Comparison of ENCODE assay signal across 8 mouse cellular contexts in the genomic region with DNA sequence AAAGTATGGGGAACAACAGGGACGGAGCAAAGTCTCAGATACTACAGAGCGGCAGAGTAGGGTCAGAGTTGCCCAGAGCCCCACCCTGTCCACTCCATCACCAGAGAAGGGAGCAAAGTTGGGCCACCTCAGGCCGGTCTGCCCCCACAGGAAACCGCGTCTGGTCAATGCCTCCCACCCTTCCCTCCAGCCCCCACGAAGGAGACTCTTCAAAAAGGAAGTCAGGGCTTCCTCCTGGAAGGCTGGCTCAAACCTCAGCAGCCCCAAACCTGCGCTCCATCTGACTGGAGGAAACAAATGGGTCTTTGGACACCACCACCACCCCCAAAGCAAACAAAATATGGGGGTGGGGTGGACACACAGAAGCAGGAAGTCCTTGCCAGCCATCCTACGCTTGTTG. TPM values are rescaled to one million over a fixed set of nuclear protein-coding genes. Genes with fewer than 3 reads are reported as not detected.
DNase-seq lines count a peak whose midpoint lies in the region; ATAC-seq lines count a peak whose summit lies in the region.

No protein-coding gene starts in this region.

- peaks cover 35% of the 10 kb centered on the region for H3K4me1 ChIP-seq in kidney, embryonic 14.5 days (ENCODE audit: control insufficient read depth, insufficient read depth, low read length)
- H3K4me1 ChIP-seq in midbrain, embryonic 11.5 days (ENCODE audit: control insufficient read depth, insufficient read depth, low read length), result peaks cover 22% of the 10 kb centered on the region

- H3K36me3 ChIP-seq in kidney, embryonic 14.5 days (ENCODE audit: control insufficient read depth, insufficient read depth, low read length), result no peaks in the 10 kb centered on the region
- H3K36me3 ChIP-seq in midbrain, embryonic 11.5 days (ENCODE audit: control insufficient read depth, insufficient read depth, low read length), result no peaks in the 10 kb centered on the region

- H3K9me3 ChIP-seq in kidney, embryonic 14.5 days (ENCODE audit: control insufficient read depth, low read length), result no peaks in the 10 kb centered on the region
- no peaks in the 10 kb centered on the region for H3K9me3 ChIP-seq in midbrain, embryonic 11.5 days (ENCODE audit: control insufficient read depth, low read length)

- H3K27me3 ChIP-seq in kidney, embryonic 14.5 days (ENCODE audit: control insufficient read depth, insufficient read depth, low read length), result no peaks in the 10 kb centered on the region
- H3K27me3 ChIP-seq in midbrain, embryonic 11.5 days (ENCODE audit: control insufficient read depth, insufficient read depth, low read length), result peaks cover 5% of the 10 kb centered on the region; the same call in 1 of the 2 replicates

- peak overlapping the region; percentile 63; the same call in 1 of the 2 replicates for H3K27ac ChIP-seq in kidney, embryonic 14.5 days (ENCODE audit: low read depth, low read length)
- H3K27ac ChIP-seq in midbrain, embryonic 11.5 days (ENCODE audit: low read depth, low read length), result no peak overlapping the region

- peak overlapping the region; percentile 65; the same call in 1 of the 2 replicates for H3K9ac ChIP-seq in kidney, embryonic 14.5 days (ENCODE audit: low read depth, low read length)
- no peak overlapping the region for H3K9ac ChIP-seq in midbrain, embryonic 11.5 days (ENCODE audit: low read length)

- peak overlapping the region; percentile 47 for H3K4me3 ChIP-seq in kidney, embryonic 14.5 days (ENCODE audit: low read length)
- peak overlapping the region; percentile 53 for H3K4me3 ChIP-seq in midbrain, embryonic 11.5 days (ENCODE audit: low read depth, low read length)

- peak overlapping the region; percentile 83 for H3K4me2 ChIP-seq in kidney, embryonic 14.5 days (replicated peaks; ENCODE audit: low read depth, low read length)
- H3K4me2 ChIP-seq in midbrain, embryonic 11.5 days, result peak overlapping the region; percentile 90

- DNase-seq in kidney, adult 9 months, result no peak
- peak; percentile 44 to 62 for DNase-seq in heart, adult 9 months (ENCODE audit: low spot score in 2 of 2)
- DNase-seq in kidney, postnatal 25 days, result peak; percentile 26 to 62
- DNase-seq in midbrain, embryonic 11.5 days (ENCODE audit: low spot score, missing footprints), result no peak
- DNase-seq in right cerebral cortex, postnatal 14 days, result no peak
- DNase-seq in ovary, postnatal 36 days (ENCODE audit: low spot score), result no peak
- no peak for DNase-seq in cerebellum, adult 18-20 months

- 13% methylated on average over 8 of the region's 8 CpGs for WGBS in kidney, embryonic 14.5 days
- 11% methylated on average over 8 of the region's 8 CpGs for WGBS in midbrain, embryonic 11.5 days

- ATAC-seq in kidney, embryonic 14.5 days (ENCODE audit: low FRiP score, low TSS enrichment), result no peak
- no peak for ATAC-seq in midbrain, embryonic 11.5 days (ENCODE audit: low FRiP score)

RNA-seq across cellular contexts. Expression of a gene that starts 1.5 kb away (rescaled TPM):
- 14.9 and 25.5 TPM in 2 replicates for polyA plus RNA-seq in kidney, embryonic 14.5 days (2014; fragmentation: Nextera tagmentation; extraction: Ambion mirVana)
- 15.3 and 17.3 TPM in 2 replicates for polyA plus RNA-seq in midbrain, embryonic 11.5 days (2014; fragmentation: Nextera tagmentation; extraction: Ambion mirVana)

RNA-seq across cellular contexts. Expression of a gene that starts 35.9 kb away (rescaled TPM):
- 0.30 and 0.44 TPM in 2 replicates for polyA plus RNA-seq in kidney, embryonic 14.5 days (2014; fragmentation: Nextera tagmentation; extraction: Ambion mirVana)
- 0.10 TPM in 1 of 2 replicates, not detected in the other for polyA plus RNA-seq in midbrain, embryonic 11.5 days (2014; fragmentation: Nextera tagmentation; extraction: Ambion mirVana)

Comparison
In these comparisons a context has a peak if more than half of its experiments do, and no peak if none do; other contexts are left out.
1. DNase-seq: peak in heart, adult 9 months (2 of 2) and kidney, postnatal 25 days (2 of 2); none in kidney, adult 9 months (single experiment), midbrain, embryonic 11.5 days (single experiment), right cerebral cortex, postnatal 14 days (single experiment), ovary, postnatal 36 days (single experiment) and cerebellum, adult 18-20 months (0 of 2).